Mouse (Mus musculus): ENCODE measurements around the gene Cdh23.

Gene Cdh23

GRCm38 (mm10) chr10:60474549-60474948 lies 221.7 kb downstream of the Cdh23 start:
- DNase-seq (ENCODE audit: low spot score) = no peak

DNA sequence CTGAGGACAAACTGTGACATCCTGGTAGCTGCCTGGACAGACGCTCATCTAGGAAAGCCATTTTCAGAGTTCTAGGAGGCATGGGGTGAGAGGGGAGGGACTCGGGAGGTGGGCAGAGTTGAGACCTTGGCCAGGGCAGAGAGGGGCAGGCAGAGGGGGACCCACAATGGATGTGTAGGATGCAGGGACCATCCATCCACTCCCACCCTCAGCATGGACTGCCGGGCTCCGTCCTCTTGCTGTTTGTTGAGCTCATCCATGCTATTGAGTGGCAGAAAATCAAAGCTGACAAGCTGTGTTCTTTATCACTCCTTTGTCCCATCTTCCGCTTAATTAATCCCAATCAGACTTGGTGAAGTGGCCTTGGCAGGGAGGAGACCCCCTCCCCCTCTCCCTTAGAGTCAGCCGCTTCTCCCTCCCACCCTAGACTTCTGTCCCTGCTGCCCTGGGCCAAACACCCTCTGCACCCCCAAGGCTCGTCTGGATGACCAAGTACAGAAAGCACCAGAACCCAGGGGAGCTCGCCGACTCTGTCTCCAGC lies 222.4 kb downstream of the Cdh23 start:
- DNase-seq (ENCODE audit: low spot score) = peak; percentile 85

GRCm38 (mm10) chr10:60467752-60468151 lies 228.5 kb downstream of the Cdh23 start:
- DNase-seq (ENCODE audit: low spot score) = no peak

DNA sequence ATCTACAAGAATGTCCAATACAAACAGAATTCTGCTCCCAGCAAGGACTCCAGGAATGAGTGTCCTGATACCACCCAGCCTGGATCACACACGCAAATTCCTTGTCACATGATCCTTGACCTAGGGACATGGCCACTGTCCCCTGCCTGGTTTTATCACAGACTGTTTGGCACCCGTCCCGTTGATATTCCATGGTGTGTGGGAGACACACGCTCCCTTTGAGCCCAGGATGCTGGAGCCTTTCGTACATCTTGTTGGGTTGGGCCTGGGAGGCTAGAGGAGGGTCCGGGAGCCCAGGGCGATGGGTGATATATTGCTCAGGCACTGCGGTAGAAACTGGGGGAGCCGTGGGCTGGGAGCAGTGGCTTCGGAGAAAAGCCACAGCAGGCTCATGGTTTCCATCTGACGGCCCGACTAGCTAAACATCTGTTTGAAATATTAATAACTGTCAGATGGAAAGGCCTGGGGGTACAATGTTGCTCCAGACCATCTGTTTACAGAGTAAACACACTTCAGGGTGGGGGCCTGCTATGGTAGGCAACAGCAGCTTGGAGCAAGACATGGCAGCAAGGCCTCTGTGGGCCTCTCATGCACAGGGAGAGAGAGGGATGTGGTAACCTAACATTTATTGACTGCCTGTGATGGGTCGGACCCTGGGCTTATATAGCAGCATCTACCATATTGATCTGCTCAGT lies 232.2 kb downstream of the Cdh23 start:
- no peak for DNase-seq (ENCODE audit: low spot score)

DNA sequence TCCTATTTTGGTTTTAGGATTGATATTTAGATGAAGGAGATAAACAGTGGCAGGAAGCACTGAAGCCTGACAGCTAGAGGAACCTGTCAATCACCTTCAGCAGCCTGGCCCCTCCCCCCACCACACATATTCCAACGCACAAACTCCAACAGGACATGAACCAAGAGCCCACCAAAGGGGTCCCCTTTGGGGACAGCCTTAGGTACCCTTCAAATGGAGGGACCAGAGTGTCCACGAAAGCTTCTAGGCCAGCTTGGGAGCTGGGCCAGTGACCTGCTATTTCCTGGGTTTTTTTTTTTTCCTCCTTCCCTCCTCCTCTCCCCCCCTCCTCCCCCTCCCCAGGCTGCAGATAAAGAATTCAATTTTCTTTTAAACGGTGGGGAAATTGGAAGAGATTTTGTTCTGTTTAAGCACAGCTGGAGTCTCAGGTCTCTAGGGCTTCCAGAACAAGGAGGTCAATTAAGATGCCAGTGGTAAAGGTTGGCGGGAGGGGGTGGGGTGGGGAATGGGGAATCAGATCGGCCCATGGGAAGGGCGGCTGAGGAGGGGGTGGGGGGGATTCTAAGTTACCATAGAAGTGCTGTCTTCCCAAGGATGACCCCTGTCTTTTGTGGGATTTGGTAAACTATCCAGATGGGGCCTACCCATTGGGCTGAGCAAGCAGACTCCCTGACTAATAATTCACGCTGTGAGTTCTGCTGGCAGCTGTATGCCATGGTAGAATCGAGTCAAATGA lies 239.5 kb downstream of the Cdh23 start:
- DNase-seq (ENCODE audit: low spot score) = no peak

DNA sequence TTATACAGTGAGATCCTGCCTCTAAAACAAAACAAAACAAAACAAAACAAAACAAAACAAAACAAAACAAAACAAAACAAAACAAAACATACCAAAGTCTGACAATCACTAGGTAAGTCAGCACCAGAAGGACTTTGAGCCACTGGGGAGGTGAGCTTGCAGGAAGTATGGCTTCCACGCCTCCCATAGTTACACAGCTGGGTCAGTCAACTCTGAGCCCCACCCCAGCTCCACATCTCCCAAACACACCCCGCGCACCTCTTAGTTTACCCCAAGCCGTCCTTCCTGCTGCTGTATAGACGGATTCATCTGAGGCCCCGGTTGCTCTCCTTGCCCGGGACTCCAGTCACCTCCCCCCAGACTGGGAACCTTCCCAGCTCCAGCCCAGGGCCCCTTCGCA lies 241.1 kb downstream of the Cdh23 start:
- no peak for DNase-seq (ENCODE audit: low spot score)

DNA sequence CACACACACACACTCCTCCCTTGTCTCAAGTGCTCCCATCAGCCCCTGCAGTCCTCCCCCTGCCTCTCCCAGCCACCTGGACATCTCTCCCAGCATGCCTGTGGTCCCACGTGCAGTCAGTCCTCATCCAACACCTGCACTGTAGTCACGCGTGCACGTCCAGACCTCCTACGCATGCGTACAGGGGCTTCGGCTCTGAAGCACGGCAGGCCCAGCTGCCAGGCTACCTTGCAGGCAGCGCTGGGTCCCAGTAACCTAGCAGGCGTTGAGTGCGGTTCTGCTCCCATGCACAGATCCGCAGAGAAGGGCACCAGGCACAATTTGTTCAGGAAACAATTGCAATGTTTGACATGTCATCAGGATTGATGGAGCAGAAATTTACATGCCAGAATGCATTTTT lies 249.1 kb downstream of the Cdh23 start:
- peak; percentile 46 for DNase-seq (ENCODE audit: low spot score)

DNA sequence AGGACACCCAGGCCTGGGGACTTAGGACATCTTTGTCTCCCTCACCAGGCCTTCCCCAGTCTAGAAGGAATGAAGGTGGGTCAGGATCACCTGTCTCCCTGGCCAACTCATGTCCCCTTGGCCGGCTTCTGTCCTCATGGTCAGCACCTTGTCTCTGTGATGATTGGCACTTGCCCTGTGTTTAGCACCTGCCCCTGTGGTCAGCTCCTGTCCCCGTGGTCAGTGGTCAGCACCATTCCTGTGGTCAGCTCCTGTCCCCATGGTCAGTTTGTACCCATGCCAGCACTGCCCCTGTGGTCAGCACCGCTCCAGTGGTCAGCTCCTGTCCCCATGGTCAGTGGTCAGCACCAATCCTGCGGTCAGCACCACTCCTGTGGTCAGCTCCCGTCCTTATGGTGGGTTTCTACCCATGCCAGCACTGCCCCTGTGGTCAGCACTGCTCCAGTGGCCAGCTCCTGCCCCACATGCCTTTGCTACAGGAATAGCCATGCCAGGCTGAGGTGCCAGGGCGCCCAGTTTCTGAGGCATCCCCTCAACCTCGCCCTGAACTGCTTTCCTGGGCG lies 251.2 kb downstream of the Cdh23 start:
- DNase-seq (ENCODE audit: low spot score) = peak; percentile 82

DNA sequence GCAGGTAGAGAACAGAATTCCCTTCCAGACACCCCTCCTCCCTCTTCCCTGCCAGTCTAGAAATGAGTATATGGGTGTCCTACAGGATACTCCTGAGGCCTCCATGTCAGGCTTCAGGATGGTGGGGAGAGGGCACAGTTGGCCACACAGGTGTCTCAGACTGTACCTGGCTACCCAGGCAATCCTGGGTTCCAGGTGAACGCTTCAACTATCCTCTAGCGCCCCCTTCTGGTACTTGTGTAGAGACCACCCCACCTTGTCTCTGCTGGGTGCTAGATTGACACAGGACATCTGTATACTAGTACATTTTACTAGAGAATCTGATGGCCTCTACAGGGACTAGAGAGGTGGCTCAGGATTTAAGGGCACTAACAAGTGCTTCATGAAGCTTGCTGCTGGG lies 253.2 kb downstream of the Cdh23 start:
- no peak for DNase-seq (ENCODE audit: low spot score)

GRCm38 (mm10) chr10:60442321-60442720 lies 254.0 kb downstream of the Cdh23 start:
- no peak for DNase-seq (ENCODE audit: low spot score)

DNA sequence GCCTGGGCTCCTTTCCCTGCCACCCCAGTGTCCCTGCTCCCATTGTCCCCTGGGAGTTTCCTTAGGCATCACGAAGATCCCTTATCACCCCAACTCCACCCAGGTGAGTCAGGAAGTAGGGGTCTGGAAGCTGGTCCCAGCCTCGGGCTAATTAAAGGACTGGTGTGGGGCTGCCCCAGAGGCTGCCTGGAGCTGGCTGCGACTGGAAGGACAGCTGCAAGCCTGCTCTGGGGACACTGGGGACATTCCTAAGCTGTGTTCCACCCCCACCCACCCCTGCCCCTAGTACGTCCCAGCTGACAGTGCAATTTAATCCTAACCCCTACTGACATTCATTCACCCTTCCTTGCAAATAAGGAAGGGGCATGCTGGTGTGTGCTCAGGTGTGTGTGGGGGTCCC lies 263.6 kb downstream of the Cdh23 start:
- no peak for DNase-seq (ENCODE audit: low spot score)

- DNase-seq (ENCODE audit: low spot score) = peak; percentile 37
Observed at GRCm38 (mm10) chr10:60430591-60430990, 265.7 kb downstream of the Cdh23 start.

DNA sequence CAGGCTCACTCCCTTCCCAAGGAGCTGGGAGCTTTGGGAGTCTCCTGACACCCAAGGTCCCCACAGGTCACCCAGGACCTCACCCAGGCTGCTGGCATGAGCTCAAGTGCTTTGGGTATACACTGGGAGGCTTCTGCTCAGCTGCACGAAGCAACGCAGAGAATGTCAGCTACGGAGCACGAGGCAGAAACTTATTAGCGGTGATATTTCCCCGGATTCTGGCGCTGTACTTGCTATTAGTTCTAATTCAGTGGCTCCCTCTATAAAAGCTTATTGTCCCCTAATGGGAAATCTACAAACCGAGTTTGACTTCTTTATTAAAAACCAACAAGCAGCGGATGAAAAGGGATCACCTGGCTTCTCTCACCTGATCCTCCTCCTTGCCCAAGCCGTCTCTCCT lies 266.3 kb downstream of the Cdh23 start:
- peak; percentile 42 for DNase-seq (ENCODE audit: low spot score)

GRCm38 (mm10) chr10:60422756-60423155 lies 273.5 kb downstream of the Cdh23 start:
- no peak for DNase-seq (ENCODE audit: low spot score)

DNA sequence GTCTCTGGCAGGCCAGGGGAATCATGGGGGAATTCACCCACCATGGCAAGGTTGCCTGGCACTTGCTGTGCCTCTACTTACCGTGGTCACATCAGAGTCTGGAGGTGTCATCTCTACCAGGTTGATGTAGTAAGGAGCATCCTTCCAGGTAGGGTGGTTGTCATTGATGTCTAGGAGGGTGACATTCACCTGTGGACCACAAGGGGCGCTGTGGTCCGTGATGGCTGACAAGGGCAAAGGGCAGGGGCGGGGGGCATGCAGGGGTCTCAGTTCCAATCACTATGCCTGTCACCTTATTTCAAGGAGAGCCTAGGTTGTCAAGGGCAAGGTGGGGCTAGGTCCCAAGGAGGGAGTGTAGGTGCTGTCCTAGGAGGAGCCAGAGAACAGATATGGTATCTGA lies 276.7 kb downstream of the Cdh23 start:
- DNase-seq (ENCODE audit: low spot score) = peak; percentile 40

GRCm38 (mm10) chr10:60418137-60418536 lies 278.2 kb downstream of the Cdh23 start:
- peak; percentile 90 for DNase-seq (ENCODE audit: low spot score)

DNA sequence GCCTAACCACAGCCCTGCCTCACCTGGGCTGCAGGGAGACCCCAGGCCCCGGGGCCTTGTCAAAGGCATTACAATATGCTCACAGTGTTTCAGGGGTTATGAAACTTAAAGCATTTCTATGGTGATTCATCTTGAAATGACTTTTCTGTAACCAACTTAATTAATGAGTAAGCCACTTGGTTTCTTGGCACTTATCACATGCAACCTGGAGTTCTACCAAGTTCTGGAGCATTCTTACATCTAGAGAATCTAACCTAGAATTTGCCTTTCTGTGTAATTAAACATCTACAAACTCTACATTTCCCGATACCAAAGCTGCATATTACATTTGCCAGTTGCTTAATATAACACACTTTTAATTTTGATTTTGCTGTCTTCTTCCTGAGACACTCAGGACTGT lies 279.2 kb downstream of the Cdh23 start:
- DNase-seq (ENCODE audit: low spot score) = no peak

DNA sequence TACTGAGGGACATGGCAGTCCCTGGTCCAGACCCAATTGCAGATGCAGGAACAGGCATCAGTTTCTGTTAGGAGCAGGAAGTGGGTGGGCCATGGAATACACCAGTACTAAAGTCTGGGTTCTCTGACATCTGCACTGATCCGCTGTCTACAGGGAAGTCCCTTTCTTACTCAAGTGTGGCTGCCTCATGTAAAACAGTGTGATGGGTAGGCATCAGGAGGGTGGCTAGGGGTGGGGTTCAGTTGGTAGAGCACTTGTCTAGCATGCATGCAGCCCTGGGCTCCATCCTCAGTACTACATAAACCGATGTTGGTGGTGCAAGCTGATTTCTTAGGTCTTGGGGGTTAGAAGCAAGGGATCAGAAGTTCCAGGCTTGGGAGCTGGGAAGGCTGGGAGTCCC lies 282.5 kb downstream of the Cdh23 start:
- DNase-seq (ENCODE audit: low spot score) = no peak

- DNase-seq (ENCODE audit: low spot score) = peak; percentile 62
Observed at GRCm38 (mm10) chr10:60411794-60412193, 284.5 kb downstream of the Cdh23 start.

DNA sequence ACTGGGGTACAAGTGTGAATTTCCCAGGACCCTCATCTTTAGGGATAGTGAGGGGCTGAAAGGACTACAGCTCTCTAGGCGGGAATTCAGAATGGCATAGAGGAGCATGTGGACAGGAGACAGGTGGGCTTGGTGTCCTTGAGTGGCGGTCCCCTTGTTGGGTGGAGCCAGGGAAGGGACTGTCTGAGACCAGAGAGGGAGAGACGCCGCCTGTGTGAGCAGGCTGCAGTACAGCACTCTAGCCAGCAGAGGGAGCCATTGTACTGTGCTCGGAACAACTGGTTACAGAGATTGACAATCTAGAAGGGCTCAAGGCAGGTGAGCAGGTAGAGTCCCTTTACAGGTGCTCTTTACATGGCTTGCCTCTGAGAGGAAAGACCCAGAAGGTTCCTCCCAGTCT lies 288.5 kb downstream of the Cdh23 start:
- peak; percentile 86 for DNase-seq (ENCODE audit: low spot score)

GRCm38 (mm10) chr10:60405460-60406177 lies 290.7 kb downstream of the Cdh23 start:
- DNase-seq (ENCODE audit: low spot score) = no peak

DNA sequence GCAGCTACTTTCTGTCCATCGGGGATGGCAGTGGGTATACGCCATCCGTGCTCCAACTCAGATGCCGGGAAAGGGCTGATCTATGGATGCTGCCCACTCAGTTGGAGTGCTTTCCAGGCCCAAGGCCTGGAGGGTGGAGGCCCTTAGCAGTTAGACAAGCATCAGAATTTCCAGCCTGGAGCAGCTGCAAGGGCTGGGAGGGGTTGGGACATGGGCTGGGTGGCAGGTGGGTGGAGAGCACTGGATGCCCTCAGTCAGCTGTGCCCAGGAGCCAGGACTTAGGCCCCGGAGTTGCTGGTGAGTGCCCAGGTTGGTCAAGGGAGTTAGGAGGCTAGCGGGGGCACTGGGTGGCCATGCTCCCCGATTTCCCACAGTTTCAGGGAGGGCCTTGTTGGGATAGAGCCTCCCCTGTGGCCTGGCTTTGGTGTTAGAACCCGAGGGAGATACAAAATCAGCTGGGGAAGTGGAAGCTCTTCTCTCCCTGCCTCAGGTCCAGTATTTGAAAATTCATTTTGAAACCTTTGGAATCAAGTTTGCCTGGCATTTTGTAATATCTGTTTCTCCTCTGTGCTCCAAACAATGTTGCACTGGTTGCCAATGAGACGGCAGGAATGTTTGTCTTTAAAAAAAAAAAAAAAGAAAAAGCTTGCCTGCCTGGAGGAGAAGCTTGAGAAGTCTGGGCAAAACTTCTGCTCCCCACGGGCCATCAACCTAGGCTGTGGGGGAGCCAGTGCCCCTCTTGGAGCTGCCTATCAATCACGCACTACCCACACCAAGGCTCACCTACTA lies 295.6 kb downstream of the Cdh23 start:
- no peak for DNase-seq (ENCODE audit: low spot score)

Data from retina, embryonic 14.5 days (tissue).